Mouse (Mus musculus) olfactory bulb, adult 2 months (tissue): ENCODE data around the gene Nrp1.

Experiments
- CTCF ChIP-seq: fragments of 200-500 bp; IDR thresholded peaks from 2 replicates; pipeline ENCODE4 v1.5.1; 2012; ENCODE audit warnings: low read depth, mild to moderate bottlenecking, low read length, moderate library complexity; ENCODE audit not compliant: insufficient read depth
- POLR2A ChIP-seq: fragments of 200-500 bp; IDR thresholded peaks from 2 replicates; pipeline ENCODE4 v1.6.1; 2012; ENCODE audit warnings: mild to moderate bottlenecking, low read depth, low read length, moderate library complexity; ENCODE audit not compliant: insufficient read depth

GRCm38 (mm10) chr8:128404876-128405275 is 46.5 kb downstream of the Nrp1 start:
- no peak for TF ChIP-seq CTCF
- no peak for TF ChIP-seq POLR2A
